Mouse (Mus musculus) myocyte (in vitro differentiated cells): ENCODE data around the gene Osbpl3. TPM values are rescaled to one million over a fixed set of nuclear protein-coding genes. Genes with fewer than 3 reads are reported as not detected.

Experiments
- H3K27me3 ChIP-seq: one replicate; pipeline ENCODE4 v1.6.1; 2011; ENCODE audit not compliant: control insufficient read depth, insufficient read depth, insufficient read length
- H3K36me3 ChIP-seq: one replicate; pipeline ENCODE4 v1.6.1; 2011; ENCODE audit not compliant: control insufficient read depth, insufficient read depth
- H3K4me2 ChIP-seq: one replicate; pipeline ENCODE4 v1.6.1; 2011; ENCODE audit warnings: low read depth, control low read depth
- H3K4me3 ChIP-seq: one replicate; pipeline ENCODE4 v1.5.1; 2011; ENCODE audit warnings: mild to moderate bottlenecking, control low read depth, moderate library complexity
- H3K79me2 ChIP-seq: one replicate; pipeline ENCODE4 v1.6.1; 2011; ENCODE audit not compliant: control insufficient read depth, insufficient read depth
- H3ac ChIP-seq: one replicate; pipeline ENCODE4 v1.6.1; 2011; ENCODE audit not compliant: control insufficient read depth, insufficient read length
- CEBPB ChIP-seq: IDR thresholded peaks from 2 replicates; pipeline ENCODE4 v1.6.1; 2011; ENCODE audit warnings: mild to moderate bottlenecking, moderate library complexity; ENCODE audit not compliant: poor library complexity, insufficient read depth, severe bottlenecking
- E2F4 ChIP-seq: IDR thresholded peaks from one replicate; pipeline ENCODE4 v1.6.1; 2011; ENCODE audit warnings: mild to moderate bottlenecking, control low read depth, moderate library complexity; ENCODE audit not compliant: insufficient read depth
- MAX ChIP-seq: IDR thresholded peaks from one replicate; pipeline ENCODE4 v1.6.1; 2011; ENCODE audit warnings: low read depth, mild to moderate bottlenecking, control low read depth
- MYOD1 ChIP-seq, 3 experiments: IDR thresholded peaks; one replicate each; pipeline ENCODE4 v1.6.1; 2011; ENCODE audit warnings: control low read depth in 2 of 3, low read depth in 2 of 3, mild to moderate bottlenecking in 2 of 3, moderate library complexity in 1 of 3; ENCODE audit not compliant: insufficient read length in 2 of 3, control insufficient read depth in 1 of 3
- MYOG ChIP-seq, 3 experiments: IDR thresholded peaks; one replicate each; pipeline ENCODE4 v1.6.1; 2011; ENCODE audit warnings: control low read depth in 2 of 3, low read depth in 2 of 3, mild to moderate bottlenecking in 2 of 3; ENCODE audit not compliant: insufficient read length in 2 of 3, control insufficient read depth in 1 of 3, insufficient read depth in 1 of 3
- POLR2A ChIP-seq: IDR thresholded peaks from one replicate; pipeline ENCODE4 v1.6.1; 2011; ENCODE audit warnings: low read depth, mild to moderate bottlenecking, control low read depth, moderate library complexity; ENCODE audit not compliant: insufficient read length
- POLR2AphosphoS2 ChIP-seq: IDR thresholded peaks from one replicate; pipeline ENCODE4 v1.6.1; 2011; ENCODE audit warnings: low read depth, control low read depth; ENCODE audit not compliant: insufficient read length
- REST ChIP-seq: IDR thresholded peaks from one replicate; pipeline ENCODE4 v1.6.1; 2011; ENCODE audit warnings: mild to moderate bottlenecking, control low read depth, moderate library complexity; ENCODE audit not compliant: insufficient read depth, insufficient read length
- SRF ChIP-seq: IDR thresholded peaks from one replicate; pipeline ENCODE4 v1.6.1; 2011; ENCODE audit warnings: low read depth; ENCODE audit not compliant: control insufficient read depth, insufficient read length
- TCF12 ChIP-seq: IDR thresholded peaks from one replicate; pipeline ENCODE4 v1.6.1; 2011; ENCODE audit warnings: mild to moderate bottlenecking, control low read depth; ENCODE audit not compliant: poor library complexity, insufficient read depth, severe bottlenecking
- TCF3 ChIP-seq: IDR thresholded peaks from one replicate; pipeline ENCODE4 v1.6.1; 2011; ENCODE audit warnings: low read depth, control low read depth; ENCODE audit not compliant: insufficient read length
- USF1 ChIP-seq: IDR thresholded peaks from one replicate; pipeline ENCODE4 v1.6.1; 2011; ENCODE audit warnings: low read depth, mild to moderate bottlenecking, control low read depth, moderate library complexity
- polyA plus RNA-seq: library from polyadenylated mRNA; unstranded; fragments of >200 nt; fragmentation: generic; extraction: Trizol; gene quantifications from one replicate; pipeline ENCODE4 v1.2.1, GENCODE M21; 2012; ENCODE audit warnings: missing spikeins

Gene Osbpl3
- polyA plus RNA-seq, 1 experiment: 8.9 TPM

DNA sequence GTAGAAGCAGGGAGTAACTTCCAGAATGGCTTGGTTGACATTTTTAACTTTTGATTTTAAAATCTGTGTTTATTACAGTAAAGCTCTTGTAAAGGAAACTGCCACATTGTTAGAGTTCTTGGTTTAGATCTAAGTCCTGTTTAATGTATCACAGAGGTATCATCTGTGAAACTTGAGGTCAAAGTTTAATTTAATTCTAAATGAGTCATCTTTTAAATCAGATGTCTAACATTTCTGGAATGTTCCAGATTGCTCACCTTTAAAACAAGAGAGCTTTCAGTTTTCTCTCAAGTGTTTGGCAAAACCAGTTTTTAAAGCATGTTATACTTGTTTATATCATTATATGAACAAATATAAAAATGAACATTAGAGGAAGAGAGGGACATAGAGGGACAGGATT lies 4.2 kb upstream of the Osbpl3 start:
- no peak overlapping the region for H3K4me2 ChIP-seq
- H3K36me3 ChIP-seq: no peaks in the 10 kb centered on the region
- no peaks in the 10 kb centered on the region for H3K79me2 ChIP-seq
- H3K27me3 ChIP-seq: no peaks in the 10 kb centered on the region
- TF ChIP-seq MAX (no peak), TCF12 (no peak), MYOD1 (IDR thresholded peaks at IDR 0.05; ENCODE audit: control insufficient read depth in 1 of 3, insufficient read length in 2 of 3, low read depth in 2 of 3) (no peak), USF1 (no peak), E2F4 (no peak), POLR2AphosphoS2 (no peak), TCF3 (no peak)
- H3ac ChIP-seq: no peak overlapping the region
- H3K4me3 ChIP-seq: no peak overlapping the region

DNA sequence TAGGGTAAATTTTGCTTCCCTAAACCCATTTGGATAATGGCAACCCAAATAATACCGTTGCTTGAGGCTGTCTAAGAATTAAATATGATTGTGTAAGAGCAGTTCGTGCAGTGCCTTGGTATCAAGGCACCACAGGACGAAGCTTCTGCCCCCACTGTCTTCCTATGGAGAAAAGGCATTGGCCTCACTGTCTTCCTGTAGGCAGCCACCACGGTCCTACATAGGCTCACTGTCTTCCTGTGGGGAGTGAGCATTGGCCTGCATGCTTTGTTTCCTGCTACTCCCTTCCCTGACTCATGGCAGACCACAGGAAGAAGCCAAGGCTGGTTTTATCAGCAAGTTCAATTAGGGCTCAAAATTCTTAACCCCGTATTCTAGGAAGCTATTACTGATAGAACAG lies 3.3 kb upstream of the Osbpl3 start:
- H3ac ChIP-seq: no peak overlapping the region
- TF ChIP-seq MYOG (IDR thresholded peaks at IDR 0.05; ENCODE audit: control insufficient read depth in 1 of 3, insufficient read depth in 1 of 3, insufficient read length in 2 of 3, low read depth in 2 of 3): no peak
- TF ChIP-seq SRF: no peak
- no peak for TF ChIP-seq POLR2A
- TF ChIP-seq REST: no peak
- H3K4me2 ChIP-seq: no peak overlapping the region
- H3K36me3 ChIP-seq: no peaks in the 10 kb centered on the region
- no peak overlapping the region for H3K4me3 ChIP-seq
- H3K27me3 ChIP-seq: no peaks in the 10 kb centered on the region
- H3K79me2 ChIP-seq: no peaks in the 10 kb centered on the region

DNA sequence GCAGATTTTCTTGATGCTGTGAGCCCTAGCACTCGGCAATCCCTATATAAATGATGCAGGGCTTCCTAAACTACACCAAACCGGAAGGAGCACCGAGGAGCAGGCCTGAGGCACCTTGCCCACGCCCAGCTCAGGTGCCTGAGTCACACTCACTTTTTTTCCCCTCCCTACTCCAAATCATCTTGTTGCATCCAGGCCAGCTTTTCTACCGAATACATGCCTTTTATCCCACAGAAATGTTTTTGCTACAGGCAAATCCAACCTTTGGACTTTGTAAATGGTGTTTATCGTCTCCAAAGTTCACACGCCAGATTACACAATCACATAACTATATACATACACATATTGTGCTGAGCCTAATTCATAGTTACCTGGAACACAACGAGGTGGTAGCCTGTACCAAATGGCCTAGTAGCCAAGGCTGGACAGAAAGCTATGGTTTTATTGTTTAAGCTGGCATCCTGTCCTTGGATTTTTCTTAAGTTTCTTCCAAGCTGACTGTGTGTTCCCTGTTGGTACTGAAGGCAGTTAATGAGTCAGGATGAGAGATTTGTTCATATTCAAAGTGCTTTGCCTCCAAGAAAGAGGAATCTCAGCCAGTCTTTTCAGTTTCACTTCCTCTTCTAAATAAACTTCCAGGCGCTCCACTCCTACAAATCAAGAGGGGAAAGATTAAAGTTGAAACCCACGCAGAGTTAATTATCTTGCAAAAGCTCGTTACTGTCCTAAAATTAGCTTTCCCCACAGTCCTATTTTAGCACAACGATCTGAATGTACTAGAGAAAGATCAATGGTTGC lies 1.7 kb upstream of the Osbpl3 start:
- TF ChIP-seq CEBPB: no peak
- no peak for TF ChIP-seq MYOG (IDR thresholded peaks at IDR 0.05; ENCODE audit: control insufficient read depth in 1 of 3, insufficient read depth in 1 of 3, insufficient read length in 2 of 3, low read depth in 2 of 3)
- no peak for TF ChIP-seq USF1
- TF ChIP-seq MYOD1 (IDR thresholded peaks at IDR 0.05; ENCODE audit: control insufficient read depth in 1 of 3, insufficient read length in 2 of 3, low read depth in 2 of 3): no peak
- no peak overlapping the region for H3K4me3 ChIP-seq
- H3K27me3 ChIP-seq: no peaks in the 10 kb centered on the region
- no peaks in the 10 kb centered on the region for H3K36me3 ChIP-seq
- H3K79me2 ChIP-seq: peaks cover 3% of the 10 kb centered on the region
- no peak overlapping the region for H3ac ChIP-seq
- H3K4me2 ChIP-seq: no peak overlapping the region

DNA sequence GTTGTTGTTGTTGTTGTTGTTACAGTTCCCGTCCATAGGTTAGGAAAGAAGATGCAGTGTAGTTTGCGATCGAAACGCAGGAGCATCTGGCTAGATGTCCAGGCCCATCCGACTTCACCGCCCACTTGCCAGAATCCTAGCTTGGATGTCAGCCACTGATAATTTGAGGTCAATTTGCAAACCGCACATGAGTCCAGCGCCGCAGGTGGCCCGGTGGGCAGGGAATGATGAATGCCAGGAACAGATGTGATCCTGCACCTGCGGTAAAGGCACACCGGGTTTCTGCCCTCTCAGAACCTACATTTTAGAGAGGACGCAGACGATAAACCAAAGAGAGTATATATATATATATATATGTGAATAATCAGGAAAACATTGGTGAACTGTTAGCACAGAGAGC lies 705 bp upstream of the Osbpl3 start:
- Histone ChIP-seq H3K36me3 (no peaks in the 10 kb centered on the region), H3K79me2 (peaks cover 10% of the 10 kb centered on the region), H3K27me3 (no peaks in the 10 kb centered on the region), H3K4me3 (peak overlapping the region; percentile 62), H3ac (no peak overlapping the region), H3K4me2 (peak overlapping the region; percentile 99)
- TF ChIP-seq E2F4: no peak
- TF ChIP-seq USF1: no peak
- TF ChIP-seq REST: no peak
- peak in 2 of 3 experiments; percentile 37 to 80 for TF ChIP-seq MYOG (IDR thresholded peaks at IDR 0.05; ENCODE audit: control insufficient read depth in 1 of 3, insufficient read depth in 1 of 3, insufficient read length in 2 of 3, low read depth in 2 of 3)
- peak; percentile 71 for TF ChIP-seq TCF12
- TF ChIP-seq CEBPB: no peak
- no peak for TF ChIP-seq MAX
- TF ChIP-seq TCF3: peak; percentile 31
- TF ChIP-seq MYOD1 (IDR thresholded peaks at IDR 0.05; ENCODE audit: control insufficient read depth in 1 of 3, insufficient read length in 2 of 3, low read depth in 2 of 3): peak in 2 of 3 experiments; percentile 92 to 94
- TF ChIP-seq SRF: no peak
- TF ChIP-seq POLR2A: no peak
- TF ChIP-seq POLR2AphosphoS2: no peak

DNA sequence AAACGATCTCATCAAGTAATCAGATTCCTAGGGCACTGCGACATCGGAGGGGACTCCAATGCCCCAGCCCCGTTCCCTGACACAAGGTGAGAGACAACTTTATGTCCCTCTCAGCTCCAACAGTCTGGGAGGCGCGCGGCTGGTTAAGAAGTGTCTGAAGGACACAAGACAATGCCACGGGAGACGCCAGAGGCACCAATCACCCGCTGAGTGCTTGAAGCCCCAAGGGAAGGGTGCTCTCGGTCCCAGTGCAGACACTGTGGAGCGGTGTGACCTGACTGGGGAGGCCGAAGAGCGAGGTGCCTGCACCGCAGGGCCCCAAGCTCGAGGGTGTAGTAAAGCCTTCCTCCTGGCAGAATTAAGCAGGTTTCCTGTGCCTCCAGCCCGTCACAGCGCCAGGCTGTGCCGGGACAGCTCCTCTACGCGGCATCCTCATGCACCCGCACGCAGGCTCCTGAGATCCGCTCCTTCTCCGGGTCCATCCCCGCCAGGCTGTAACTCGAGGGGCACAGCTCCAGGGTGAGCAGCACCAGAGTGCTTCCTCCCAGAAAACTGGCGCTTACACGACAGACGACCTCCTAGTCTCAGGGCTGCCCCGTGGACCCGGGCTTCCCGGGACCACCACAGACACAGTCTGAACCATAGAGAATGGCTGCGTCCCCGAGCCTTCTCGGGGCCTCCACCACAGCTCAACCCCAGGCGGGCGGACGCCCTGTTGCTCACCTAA lies 736 bp downstream of the Osbpl3 start:
- TF ChIP-seq MYOG (IDR thresholded peaks at IDR 0.05; ENCODE audit: control insufficient read depth in 1 of 3, insufficient read depth in 1 of 3, insufficient read length in 2 of 3, low read depth in 2 of 3): no peak
- no peak for TF ChIP-seq POLR2AphosphoS2
- TF ChIP-seq MAX: no peak
- Histone ChIP-seq H3K79me2 (peaks cover 10% of the 10 kb centered on the region), H3K4me2 (peak overlapping the region; percentile 99), H3K4me3 (peak overlapping the region; percentile 62), H3K27me3 (no peaks in the 10 kb centered on the region), H3K36me3 (no peaks in the 10 kb centered on the region), H3ac (peak overlapping the region; percentile 32)
